Mouse (Mus musculus): ENCODE data around the gene H1fnt. TPM values are rescaled to one million over a fixed set of nuclear protein-coding genes. Genes with fewer than 3 reads are reported as not detected.

H1fnt gene
- total RNA-seq, 1 experiment = not detected

DNA sequence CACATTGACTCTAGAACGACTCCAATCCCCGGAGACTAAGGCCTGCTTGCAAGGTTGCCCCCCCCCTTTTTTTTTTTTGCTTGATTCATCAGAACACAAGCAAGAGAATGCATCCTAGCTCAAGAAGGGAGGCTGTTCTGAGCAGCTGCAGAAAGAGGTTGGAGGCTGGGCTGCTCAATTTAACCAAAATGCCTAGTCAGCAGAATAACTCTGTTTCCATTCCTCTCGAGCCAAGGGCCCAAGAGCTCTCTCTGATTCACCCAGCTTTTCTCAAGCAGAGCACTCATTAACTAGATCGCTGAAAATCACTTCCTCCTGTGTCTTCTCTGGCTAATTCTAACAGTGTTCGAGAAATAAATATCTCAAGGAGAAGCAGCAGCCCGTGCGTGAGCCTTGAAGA is 29.3 kb upstream of the H1fnt start:
- H3K4me3 ChIP-seq (ENCODE audit: insufficient read depth in 1 of 2, low read depth in 1 of 2, low read length in 2 of 2, poor library complexity in 1 of 2, severe bottlenecking in 1 of 2) = no peak overlapping the region
- TF ChIP-seq CHD2 (IDR thresholded peaks at IDR 0.05; ENCODE audit: low read depth, low read length) = no peak
- TF ChIP-seq MAFK (IDR thresholded peaks at IDR 0.05; ENCODE audit: insufficient read depth, low read depth, low read length) = peak; percentile 96
- in situ Hi-C loops (cut with MboI; ENCODE audit: low sequenced_read_pairs in 2 of 2, unreplicated experiment in 2 of 2) = no loop called here
- no peaks in the 10 kb centered on the region for H3K4me1 ChIP-seq (ENCODE audit: control insufficient read depth in 2 of 2, insufficient read depth in 2 of 2, low read length in 2 of 2, poor library complexity in 1 of 2)
- no peak overlapping the region for H3K27ac ChIP-seq (ENCODE audit: insufficient read depth, low read depth, low read length, poor library complexity, severe bottlenecking)
- no peaks in the 10 kb centered on the region for H3K36me3 ChIP-seq (ENCODE audit: control insufficient read depth, insufficient read depth, low read length, poor library complexity, severe bottlenecking)
- no peak for DNase-seq (ENCODE audit: low read depth, low spot score)
- H3K9ac ChIP-seq (ENCODE audit: insufficient read depth, low read depth, low read length, poor library complexity, severe bottlenecking) = no peak overlapping the region
- no peaks in the 10 kb centered on the region for H3K9me3 ChIP-seq (ENCODE audit: control insufficient read depth, insufficient read depth, low read depth, low read length)

DNA sequence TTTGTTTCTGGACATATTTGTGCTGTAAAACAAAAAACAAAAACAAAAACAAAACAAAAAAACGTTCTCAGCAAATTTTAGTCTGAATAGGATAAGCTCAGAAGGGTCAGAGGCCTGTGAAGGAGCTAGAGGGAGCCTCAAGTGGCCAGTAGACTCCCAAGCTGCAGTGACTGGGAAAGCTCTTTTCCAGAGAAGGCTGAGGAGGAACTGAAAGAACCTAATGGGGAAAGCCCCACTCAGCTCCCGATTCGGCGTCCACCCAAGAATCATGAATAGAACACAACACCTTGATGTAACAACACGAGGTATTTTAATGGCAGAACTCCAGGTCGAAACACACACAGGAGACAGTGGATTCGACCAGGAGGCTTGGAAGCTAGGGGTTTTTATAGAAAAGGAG is 683 bp upstream of the H1fnt start:
- H3K9ac ChIP-seq (ENCODE audit: insufficient read depth, low read depth, low read length, poor library complexity, severe bottlenecking) = no peak overlapping the region
- H3K4me3 ChIP-seq (ENCODE audit: insufficient read depth in 1 of 2, low read depth in 1 of 2, low read length in 2 of 2, poor library complexity in 1 of 2, severe bottlenecking in 1 of 2) = no peak overlapping the region
- no peaks in the 10 kb centered on the region for H3K4me1 ChIP-seq (ENCODE audit: control insufficient read depth in 2 of 2, insufficient read depth in 2 of 2, low read length in 2 of 2, poor library complexity in 1 of 2)
- no peaks in the 10 kb centered on the region for H3K36me3 ChIP-seq (ENCODE audit: control insufficient read depth, insufficient read depth, low read length, poor library complexity, severe bottlenecking)
- in situ Hi-C loops (cut with MboI; ENCODE audit: low sequenced_read_pairs in 2 of 2, unreplicated experiment in 2 of 2) = no loop called here
- no peak for TF ChIP-seq ZC3H11A (IDR thresholded peaks at IDR 0.05; ENCODE audit: borderline replicate concordance, low read depth, low read length)
- TF ChIP-seq ZNF384 (IDR thresholded peaks at IDR 0.05; ENCODE audit: low read depth, low read length) = no peak
- TF ChIP-seq HCFC1 (IDR thresholded peaks at IDR 0.05; ENCODE audit: borderline replicate concordance, insufficient read depth, low read length) = no peak
- no peak for TF ChIP-seq CHD2 (IDR thresholded peaks at IDR 0.05; ENCODE audit: low read depth, low read length)
- no peak for TF ChIP-seq MAFK (IDR thresholded peaks at IDR 0.05; ENCODE audit: insufficient read depth, low read depth, low read length)
- no peaks in the 10 kb centered on the region for H3K9me3 ChIP-seq (ENCODE audit: control insufficient read depth, insufficient read depth, low read depth, low read length)
- no peak overlapping the region for H3K27ac ChIP-seq (ENCODE audit: insufficient read depth, low read depth, low read length, poor library complexity, severe bottlenecking)
- no peak for DNase-seq (ENCODE audit: low read depth, low spot score)

DNA sequence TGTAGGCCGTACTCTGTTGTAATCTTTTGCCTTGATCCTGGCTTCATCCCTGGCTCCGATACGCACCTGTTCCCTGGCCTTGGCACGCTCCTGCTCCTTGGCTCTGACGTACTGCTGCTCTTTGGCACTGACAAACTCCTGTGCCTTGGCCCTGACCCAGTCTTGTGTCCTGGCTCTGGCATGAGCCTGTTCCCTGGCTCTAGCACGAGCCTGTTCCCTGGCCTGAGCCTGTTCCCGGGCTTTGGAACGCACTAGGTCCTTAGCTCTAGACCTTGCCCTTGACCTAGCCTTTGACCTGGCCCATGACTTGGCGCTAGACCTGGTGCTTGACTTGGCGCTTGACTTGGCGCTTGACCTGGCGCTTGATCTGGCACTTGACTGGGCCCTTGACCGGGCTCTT is 822 bp downstream of the H1fnt start:
- H3K4me3 ChIP-seq (ENCODE audit: insufficient read depth in 1 of 2, low read depth in 1 of 2, low read length in 2 of 2, poor library complexity in 1 of 2, severe bottlenecking in 1 of 2) = no peak overlapping the region
- no peak overlapping the region for H3K9ac ChIP-seq (ENCODE audit: insufficient read depth, low read depth, low read length, poor library complexity, severe bottlenecking)
- TF ChIP-seq CHD2 (IDR thresholded peaks at IDR 0.05; ENCODE audit: low read depth, low read length) = no peak
- TF ChIP-seq ZNF384 (IDR thresholded peaks at IDR 0.05; ENCODE audit: low read depth, low read length) = no peak
- TF ChIP-seq HCFC1 (IDR thresholded peaks at IDR 0.05; ENCODE audit: borderline replicate concordance, insufficient read depth, low read length) = no peak
- TF ChIP-seq MAFK (IDR thresholded peaks at IDR 0.05; ENCODE audit: insufficient read depth, low read depth, low read length) = no peak
- no peak for TF ChIP-seq ZC3H11A (IDR thresholded peaks at IDR 0.05; ENCODE audit: borderline replicate concordance, low read depth, low read length)
- no peaks in the 10 kb centered on the region for H3K9me3 ChIP-seq (ENCODE audit: control insufficient read depth, insufficient read depth, low read depth, low read length)
- no peaks in the 10 kb centered on the region for H3K36me3 ChIP-seq (ENCODE audit: control insufficient read depth, insufficient read depth, low read length, poor library complexity, severe bottlenecking)
- no peak for DNase-seq (ENCODE audit: low read depth, low spot score)
- H3K4me1 ChIP-seq (ENCODE audit: control insufficient read depth in 2 of 2, insufficient read depth in 2 of 2, low read length in 2 of 2, poor library complexity in 1 of 2) = no peaks in the 10 kb centered on the region
- in situ Hi-C loops (cut with MboI; ENCODE audit: low sequenced_read_pairs in 2 of 2, unreplicated experiment in 2 of 2) = no loop called here
- H3K27ac ChIP-seq (ENCODE audit: insufficient read depth, low read depth, low read length, poor library complexity, severe bottlenecking) = no peak overlapping the region

DNA sequence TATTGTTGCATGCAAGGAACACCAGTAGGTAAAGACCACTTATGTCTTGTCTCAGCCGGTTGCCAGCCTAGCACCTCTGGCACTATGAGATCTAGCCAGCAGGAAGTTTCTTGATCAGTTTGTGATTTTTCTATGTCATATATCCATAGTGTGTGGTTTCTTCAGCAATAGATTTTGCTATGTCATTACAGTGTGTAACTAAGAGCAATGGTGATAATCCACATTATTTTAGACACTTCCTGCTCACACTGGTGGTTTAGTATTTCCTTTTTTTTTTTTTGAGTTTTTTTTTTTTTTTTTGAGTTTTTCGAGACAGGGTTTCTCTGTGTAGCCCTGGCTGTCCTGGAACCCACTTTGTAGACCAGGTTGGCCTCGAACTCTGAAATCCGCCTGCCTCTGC is 21.7 kb downstream of the H1fnt start:
- Histone ChIP-seq H3K4me1 (ENCODE audit: control insufficient read depth in 2 of 2, insufficient read depth in 2 of 2, low read length in 2 of 2, poor library complexity in 1 of 2) (no peaks in the 10 kb centered on the region), H3K4me3 (ENCODE audit: insufficient read depth in 1 of 2, low read depth in 1 of 2, low read length in 2 of 2, poor library complexity in 1 of 2, severe bottlenecking in 1 of 2) (no peak overlapping the region), H3K9ac (ENCODE audit: insufficient read depth, low read depth, low read length, poor library complexity, severe bottlenecking) (no peak overlapping the region), H3K9me3 (ENCODE audit: control insufficient read depth, insufficient read depth, low read depth, low read length) (no peaks in the 10 kb centered on the region), H3K36me3 (ENCODE audit: control insufficient read depth, insufficient read depth, low read length, poor library complexity, severe bottlenecking) (no peaks in the 10 kb centered on the region), H3K27ac (ENCODE audit: insufficient read depth, low read depth, low read length, poor library complexity, severe bottlenecking) (no peak overlapping the region)
- in situ Hi-C loops (cut with MboI; ENCODE audit: low sequenced_read_pairs in 2 of 2, unreplicated experiment in 2 of 2) = no loop called here
- TF ChIP-seq MAFK (IDR thresholded peaks at IDR 0.05; ENCODE audit: insufficient read depth, low read depth, low read length) (no peak), CHD2 (IDR thresholded peaks at IDR 0.05; ENCODE audit: low read depth, low read length) (no peak), HCFC1 (IDR thresholded peaks at IDR 0.05; ENCODE audit: borderline replicate concordance, insufficient read depth, low read length) (no peak), ZNF384 (IDR thresholded peaks at IDR 0.05; ENCODE audit: low read depth, low read length) (no peak), ZC3H11A (IDR thresholded peaks at IDR 0.05; ENCODE audit: borderline replicate concordance, low read depth, low read length) (no peak)
- DNase-seq (ENCODE audit: low read depth, low spot score) = no peak

DNA sequence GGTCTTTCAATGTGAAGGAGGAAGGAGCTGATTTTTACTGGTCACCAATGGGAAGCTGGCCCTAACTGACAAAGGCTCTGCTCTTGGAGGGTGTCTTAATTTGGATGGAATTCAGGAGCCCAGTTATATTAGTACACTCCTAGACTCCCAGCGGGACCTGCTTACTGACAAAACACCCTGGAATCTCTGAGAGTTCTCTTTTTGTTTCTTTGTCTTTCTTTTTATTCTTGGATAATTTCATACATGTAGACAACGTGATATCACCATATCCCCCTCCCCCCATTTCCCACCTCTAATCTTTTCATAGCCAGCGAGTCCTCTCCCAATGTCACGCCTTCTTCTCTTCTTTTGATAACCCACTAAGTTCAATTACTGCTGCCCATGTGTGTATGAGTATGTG is 22.7 kb downstream of the H1fnt start, which contains the start of gene Olfr286:
Gene Olfr286, minus strand, starts transcription at position 101 of the 400 bp plus-strand sequence.
- no peaks in the 10 kb centered on the region for H3K4me1 ChIP-seq (ENCODE audit: control insufficient read depth in 2 of 2, insufficient read depth in 2 of 2, low read length in 2 of 2, poor library complexity in 1 of 2)
- H3K9me3 ChIP-seq (ENCODE audit: control insufficient read depth, insufficient read depth, low read depth, low read length) = no peaks in the 10 kb centered on the region
- H3K36me3 ChIP-seq (ENCODE audit: control insufficient read depth, insufficient read depth, low read length, poor library complexity, severe bottlenecking) = no peaks in the 10 kb centered on the region
- no peak within 1 kb of the TSS for H3K4me3 ChIP-seq (ENCODE audit: insufficient read depth in 1 of 2, low read depth in 1 of 2, low read length in 2 of 2, poor library complexity in 1 of 2, severe bottlenecking in 1 of 2)
- H3K9ac ChIP-seq (ENCODE audit: insufficient read depth, low read depth, low read length, poor library complexity, severe bottlenecking) = no peak within 1 kb of the TSS
- TF ChIP-seq ZNF384 (IDR thresholded peaks at IDR 0.05; ENCODE audit: low read depth, low read length) (no peak), CHD2 (IDR thresholded peaks at IDR 0.05; ENCODE audit: low read depth, low read length) (no peak), HCFC1 (IDR thresholded peaks at IDR 0.05; ENCODE audit: borderline replicate concordance, insufficient read depth, low read length) (no peak)
- no peak within 1 kb of the TSS for H3K27ac ChIP-seq (ENCODE audit: insufficient read depth, low read depth, low read length, poor library complexity, severe bottlenecking)
- DNase-seq (ENCODE audit: low read depth, low spot score) = no peak
- in situ Hi-C loops (cut with MboI; ENCODE audit: low sequenced_read_pairs in 2 of 2, unreplicated experiment in 2 of 2) = no loop called here

All from ES-E14 (cell line).